Mouse (Mus musculus): ENCODE results near the gene Olfr195. TPM values are rescaled to one million over a fixed set of nuclear protein-coding genes. Genes with fewer than 3 reads are reported as not detected.

Gene Olfr195
- not detected for polyA plus RNA-seq (2014; fragmentation: Illumina TruSeq; extraction: RNeasy Lipid Tissue Mini Kit (QIAGEN cat#74804); ENCODE audit: low read depth, low replicate concordance)

GRCm38 (mm10) chr16:59146746-59147145, at the start of gene Olfr195:
Gene Olfr195, plus strand, starts transcription at chr16:59147046.

GRCm38 (mm10) chr16:59111781-59112180, 35.1 kb upstream of the Olfr195 start, which contains the start of gene Olfr193:
Gene Olfr193, minus strand, starts transcription at chr16:59111881.

GRCm38 (mm10) chr16:59120969-59121368, 25.9 kb upstream of the Olfr195 start, which contains the start of gene Olfr194:
Gene Olfr194, minus strand, starts transcription at chr16:59121069.

GRCm38 (mm10) chr16:59170354-59170753, 23.5 kb downstream of the Olfr195 start, which contains the start of gene Olfr196:
Gene Olfr196, minus strand, starts transcription at chr16:59170454.

Other genes starting within 250 kb of the Olfr195 start
- not detected for gene Olfr181, start 218.3 kb upstream of the Olfr195 start, polyA plus RNA-seq (2014; fragmentation: Illumina TruSeq; extraction: RNeasy Lipid Tissue Mini Kit (QIAGEN cat#74804); ENCODE audit: low read depth, low replicate concordance)
- gene Olfr180, start 217.7 kb upstream of the Olfr195 start, polyA plus RNA-seq (2014; fragmentation: Illumina TruSeq; extraction: RNeasy Lipid Tissue Mini Kit (QIAGEN cat#74804); ENCODE audit: low read depth, low replicate concordance), result not detected
- not detected for gene Olfr183, start 151.7 kb upstream of the Olfr195 start, polyA plus RNA-seq (2014; fragmentation: Illumina TruSeq; extraction: RNeasy Lipid Tissue Mini Kit (QIAGEN cat#74804); ENCODE audit: low read depth, low replicate concordance)
- not detected for gene Olfr186, start 116.8 kb upstream of the Olfr195 start, polyA plus RNA-seq (2014; fragmentation: Illumina TruSeq; extraction: RNeasy Lipid Tissue Mini Kit (QIAGEN cat#74804); ENCODE audit: low read depth, low replicate concordance)
- not detected for gene Olfr187, start 107.3 kb upstream of the Olfr195 start, polyA plus RNA-seq (2014; fragmentation: Illumina TruSeq; extraction: RNeasy Lipid Tissue Mini Kit (QIAGEN cat#74804); ENCODE audit: low read depth, low replicate concordance)
- not detected for gene Olfr190, start 69.0 kb upstream of the Olfr195 start, polyA plus RNA-seq (2014; fragmentation: Illumina TruSeq; extraction: RNeasy Lipid Tissue Mini Kit (QIAGEN cat#74804); ENCODE audit: low read depth, low replicate concordance)
- gene Olfr191, start 57.2 kb upstream of the Olfr195 start, polyA plus RNA-seq (2014; fragmentation: Illumina TruSeq; extraction: RNeasy Lipid Tissue Mini Kit (QIAGEN cat#74804); ENCODE audit: low read depth, low replicate concordance), result not detected
- gene Olfr193, start 35.2 kb upstream of the Olfr195 start, polyA plus RNA-seq (2014; fragmentation: Illumina TruSeq; extraction: RNeasy Lipid Tissue Mini Kit (QIAGEN cat#74804); ENCODE audit: low read depth, low replicate concordance), result not detected
- gene Olfr194, start 26.0 kb upstream of the Olfr195 start, polyA plus RNA-seq (2014; fragmentation: Illumina TruSeq; extraction: RNeasy Lipid Tissue Mini Kit (QIAGEN cat#74804); ENCODE audit: low read depth, low replicate concordance), result not detected
- gene Olfr196, start 23.4 kb downstream of the Olfr195 start, polyA plus RNA-seq (2014; fragmentation: Illumina TruSeq; extraction: RNeasy Lipid Tissue Mini Kit (QIAGEN cat#74804); ENCODE audit: low read depth, low replicate concordance), result not detected
- not detected for gene Olfr198, start 56.5 kb downstream of the Olfr195 start, polyA plus RNA-seq (2014; fragmentation: Illumina TruSeq; extraction: RNeasy Lipid Tissue Mini Kit (QIAGEN cat#74804); ENCODE audit: low read depth, low replicate concordance)
- gene Olfr199, start 72.7 kb downstream of the Olfr195 start, polyA plus RNA-seq (2014; fragmentation: Illumina TruSeq; extraction: RNeasy Lipid Tissue Mini Kit (QIAGEN cat#74804); ENCODE audit: low read depth, low replicate concordance), result not detected
- not detected for gene Olfr201, start 125.6 kb downstream of the Olfr195 start, polyA plus RNA-seq (2014; fragmentation: Illumina TruSeq; extraction: RNeasy Lipid Tissue Mini Kit (QIAGEN cat#74804); ENCODE audit: low read depth, low replicate concordance)
- gene Olfr202, start 139.7 kb downstream of the Olfr195 start, polyA plus RNA-seq (2014; fragmentation: Illumina TruSeq; extraction: RNeasy Lipid Tissue Mini Kit (QIAGEN cat#74804); ENCODE audit: low read depth, low replicate concordance), result not detected
- not detected for gene Olfr203, start 151.8 kb downstream of the Olfr195 start, polyA plus RNA-seq (2014; fragmentation: Illumina TruSeq; extraction: RNeasy Lipid Tissue Mini Kit (QIAGEN cat#74804); ENCODE audit: low read depth, low replicate concordance)
- not detected for gene Olfr204, start 171.2 kb downstream of the Olfr195 start, polyA plus RNA-seq (2014; fragmentation: Illumina TruSeq; extraction: RNeasy Lipid Tissue Mini Kit (QIAGEN cat#74804); ENCODE audit: low read depth, low replicate concordance)
- gene Olfr205, start 184.1 kb downstream of the Olfr195 start, polyA plus RNA-seq (2014; fragmentation: Illumina TruSeq; extraction: RNeasy Lipid Tissue Mini Kit (QIAGEN cat#74804); ENCODE audit: low read depth, low replicate concordance), result not detected
- not detected for gene Olfr206, start 202.2 kb downstream of the Olfr195 start, polyA plus RNA-seq (2014; fragmentation: Illumina TruSeq; extraction: RNeasy Lipid Tissue Mini Kit (QIAGEN cat#74804); ENCODE audit: low read depth, low replicate concordance)
- not detected for gene Olfr209, start 216.9 kb downstream of the Olfr195 start, polyA plus RNA-seq (2014; fragmentation: Illumina TruSeq; extraction: RNeasy Lipid Tissue Mini Kit (QIAGEN cat#74804); ENCODE audit: low read depth, low replicate concordance)

Measured in liver, adult 10 weeks (tissue).